Mouse (Mus musculus) heart, adult 2 months (tissue): ENCODE measurements at regions not wholly inside any gene's neighbourhood (a gene's known extent, or its start where the extent isn't known, plus 50 kb on each side); places are given as distances from the start of the nearest gene placed in this dataset.

Experiments used
- DNase-seq, 2 experiments: peaks; one replicate each; pipeline ENCODE4 v3.0.0; 2021
- H3K27ac ChIP-seq: fragments of 200-600 bp; 2 replicates; pipeline ENCODE4 v1.8.1; 2022
- H3K27me3 ChIP-seq: fragments of 200-500 bp; 2 replicates; pipeline ENCODE4 v1.6.1; 2012; ENCODE audit warnings: mild to moderate bottlenecking, low read length, inconsistent platforms, mixed read lengths; ENCODE audit not compliant: control insufficient read depth, insufficient read depth
- H3K36me3 ChIP-seq: fragments of 200-500 bp; 2 replicates; pipeline ENCODE4 v1.6.1; 2012; ENCODE audit warnings: low read length, inconsistent platforms; ENCODE audit not compliant: control insufficient read depth, insufficient read depth
- H3K4me1 ChIP-seq: fragments of 200-500 bp; 2 replicates; pipeline ENCODE4 v1.6.1; 2011; ENCODE audit warnings: low read length; ENCODE audit not compliant: control insufficient read depth, insufficient read depth
- H3K4me3 ChIP-seq: fragments of 200-600 bp; 2 replicates; pipeline ENCODE4 v1.8.1; 2022
- H3K79me2 ChIP-seq: fragments of 200-500 bp; replicated peaks from 2 replicates; pipeline ENCODE4 v1.6.1; 2012; ENCODE audit warnings: mild to moderate bottlenecking, inconsistent platforms, low read length, moderate library complexity, mixed read lengths; ENCODE audit not compliant: control insufficient read depth, insufficient read depth
- H3K9ac ChIP-seq: fragments of 200-500 bp; 2 replicates; pipeline ENCODE4 v1.6.1; 2012; ENCODE audit warnings: low read depth, mild to moderate bottlenecking, control low read depth, inconsistent platforms, low read length, mixed read lengths
- CTCF ChIP-seq: fragments of 200-600 bp; IDR thresholded peaks from 2 replicates; pipeline ENCODE4 v1.8.1; 2022; ENCODE audit warnings: antibody characterized with exemption, mild to moderate bottlenecking, moderate library complexity
- EP300 ChIP-seq: fragments of 200-500 bp; IDR thresholded peaks from 2 replicates; pipeline ENCODE4 v1.6.1; 2011; ENCODE audit warnings: low read depth, low read length, control low read depth; ENCODE audit not compliant: insufficient read depth
- POLR2A ChIP-seq: fragments of 200-500 bp; IDR thresholded peaks from 2 replicates; pipeline ENCODE4 v1.6.1; 2011; ENCODE audit warnings: mild to moderate bottlenecking, low read depth, low read length, control low read depth; ENCODE audit not compliant: insufficient read depth
- WGBS: fragments of 180-500 bp; shearing (Covaris S2); methylation state at CpG from one replicate; pipeline ENCODE4 v1.1.7; 2018; 5-methylcytosine and 5-hydroxymethylcytosine counted together
- intact Hi-C: fragments of 180-260 bp; cut with DNase I; formaldehyde crosslinking; loops from one replicate; pipeline ENCODE4 v1.15.1; 2025

DNA sequence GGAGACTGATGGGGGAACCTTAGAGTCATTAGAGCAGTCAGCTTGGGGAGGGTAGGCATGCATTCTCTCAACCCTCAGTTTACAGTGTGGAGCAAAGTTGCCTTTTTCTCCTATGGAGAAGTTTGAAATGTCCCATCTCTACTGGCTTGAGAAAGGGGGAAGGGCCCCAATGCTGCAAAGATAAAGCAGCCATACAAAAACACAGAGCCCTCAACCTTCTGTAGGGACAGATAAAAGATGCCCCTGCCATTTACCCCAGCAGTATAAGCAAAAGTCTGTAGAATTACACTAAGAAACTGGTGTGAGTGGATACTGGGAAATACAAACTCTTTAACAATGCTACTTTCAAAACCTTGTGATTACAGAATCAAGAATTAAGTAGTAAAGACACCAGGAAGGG lies 71.9 kb upstream of the Tmem215 start:
- H3K9ac ChIP-seq: no peak overlapping the region
- no peak for DNase-seq
- H3K79me2 ChIP-seq: no peaks in the 10 kb centered on the region
- no peaks in the 10 kb centered on the region for H3K4me1 ChIP-seq
- no peak for TF ChIP-seq POLR2A
- TF ChIP-seq CTCF: no peak
- TF ChIP-seq EP300: no peak
- H3K4me3 ChIP-seq: no peak overlapping the region
- no peaks in the 10 kb centered on the region for H3K27me3 ChIP-seq
- H3K27ac ChIP-seq: no peak overlapping the region
- no peaks in the 10 kb centered on the region for H3K36me3 ChIP-seq
- intact Hi-C loops: no loop called here

DNA sequence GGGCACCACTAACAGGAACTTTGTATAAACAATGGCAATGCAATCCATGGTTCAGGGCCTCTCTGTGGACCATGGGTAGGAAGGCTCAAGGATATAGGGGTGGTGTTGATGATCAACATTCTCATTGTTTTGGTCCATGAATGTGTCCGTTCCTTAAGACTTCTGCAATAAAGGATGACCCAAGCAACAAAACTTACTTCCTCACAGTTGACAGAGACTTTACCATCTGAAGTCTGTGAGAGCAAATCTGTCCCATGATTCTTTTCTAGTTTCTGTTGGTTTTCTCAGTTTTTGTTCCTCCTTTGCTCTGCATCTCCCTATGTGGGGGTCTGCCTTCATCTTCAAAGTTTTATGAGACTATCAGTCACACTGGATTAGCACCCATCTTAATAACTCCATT lies 81.8 kb upstream of the Tmem215 start:
- 81% methylated on average over 1 of the region's 1 CpGs for WGBS
- TF ChIP-seq EP300 (no peak), POLR2A (no peak), CTCF (no peak)
- intact Hi-C loops: no loop called here

DNA sequence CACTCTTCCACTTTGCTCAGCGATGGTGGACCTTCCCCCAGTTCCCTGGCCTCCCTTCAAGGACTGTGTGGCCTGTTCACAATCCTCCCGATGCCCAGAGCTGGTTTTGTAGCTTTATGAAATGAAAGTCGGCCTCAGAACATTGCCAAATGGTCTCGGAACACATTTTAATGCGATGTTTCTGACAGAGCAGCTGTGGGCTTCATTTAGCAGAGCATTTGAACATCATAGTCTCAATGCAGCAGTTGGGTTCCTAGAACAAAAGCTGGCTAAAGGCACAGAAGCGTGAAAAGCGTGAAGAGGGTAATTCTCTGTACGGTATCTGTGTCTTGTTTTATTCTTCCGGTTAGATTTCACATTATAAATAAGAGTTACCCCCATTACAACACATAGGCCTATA lies 86.7 kb upstream of the Tmem215 start:
- no peaks in the 10 kb centered on the region for H3K79me2 ChIP-seq
- 87% methylated on average over 9 of the region's 9 CpGs for WGBS
- intact Hi-C loops: no loop called here
- DNase-seq: no peak
- TF ChIP-seq EP300 (no peak), CTCF (no peak), POLR2A (no peak)
- H3K4me1 ChIP-seq: no peaks in the 10 kb centered on the region
- H3K9ac ChIP-seq: no peak overlapping the region
- H3K4me3 ChIP-seq: no peak overlapping the region
- no peaks in the 10 kb centered on the region for H3K27me3 ChIP-seq
- H3K36me3 ChIP-seq: no peaks in the 10 kb centered on the region
- H3K27ac ChIP-seq: no peak overlapping the region

More for the DNA sequence above, 81.8 kb upstream of the Tmem215 start:
- DNase-seq: no peak
- Histone ChIP-seq H3K36me3 (no peaks in the 10 kb centered on the region), H3K27me3 (no peaks in the 10 kb centered on the region), H3K27ac (no peak overlapping the region), H3K4me1 (no peaks in the 10 kb centered on the region), H3K79me2 (no peaks in the 10 kb centered on the region), H3K9ac (no peak overlapping the region), H3K4me3 (no peak overlapping the region)

DNA sequence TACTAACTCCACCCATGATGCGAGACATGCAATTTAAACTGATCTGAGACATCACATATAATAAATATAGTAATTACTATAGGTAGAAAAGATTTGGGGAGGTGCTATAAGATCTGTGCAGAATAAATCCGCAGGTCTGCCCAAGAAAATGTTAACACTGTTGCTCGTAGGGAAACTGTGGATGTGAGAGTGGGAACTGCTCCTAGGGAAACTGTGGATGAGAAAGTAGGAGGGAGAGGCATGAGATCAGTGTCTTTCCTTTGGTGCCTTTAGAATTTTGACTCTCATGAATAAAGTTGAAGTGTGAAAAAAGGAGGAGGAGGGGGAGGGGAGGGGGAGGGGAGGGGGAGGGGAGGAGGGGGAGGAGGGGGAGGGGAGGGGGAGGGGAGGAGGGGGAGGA lies 87.3 kb upstream of the Tmem215 start:
- Histone ChIP-seq H3K4me3 (no peak overlapping the region), H3K36me3 (no peaks in the 10 kb centered on the region), H3K9ac (no peak overlapping the region), H3K4me1 (no peaks in the 10 kb centered on the region), H3K27me3 (no peaks in the 10 kb centered on the region), H3K79me2 (no peaks in the 10 kb centered on the region), H3K27ac (no peak overlapping the region)
- TF ChIP-seq CTCF (no peak), POLR2A (no peak), EP300 (no peak)
- WGBS: 84% methylated on average over 3 of the region's 3 CpGs
- no peak for DNase-seq
- intact Hi-C loops: no loop called here

DNA sequence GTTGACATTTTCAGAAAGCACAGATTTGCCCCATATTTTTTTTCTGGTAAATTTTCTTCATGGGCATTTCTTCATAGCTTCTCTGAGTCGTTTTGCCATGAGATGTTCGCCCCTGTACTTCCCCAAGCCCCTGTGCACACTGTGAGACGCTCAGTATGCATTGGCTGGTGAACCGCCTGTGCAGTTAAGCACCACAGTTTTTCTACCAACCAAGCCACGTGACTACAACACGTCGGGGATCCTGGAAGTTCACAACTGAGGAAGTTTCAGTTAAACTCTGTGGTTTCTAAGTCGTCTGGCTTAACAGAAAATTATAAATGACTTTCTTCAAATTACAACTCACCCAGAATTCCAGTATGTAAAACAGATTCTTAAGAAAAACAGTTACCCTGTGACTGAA lies 91.7 kb upstream of the Tmem215 start:
- H3K79me2 ChIP-seq: no peaks in the 10 kb centered on the region
- intact Hi-C loops: no loop called here
- no peak for TF ChIP-seq EP300
- TF ChIP-seq POLR2A: no peak
- TF ChIP-seq CTCF: no peak
- no peaks in the 10 kb centered on the region for H3K27me3 ChIP-seq
- no peaks in the 10 kb centered on the region for H3K4me1 ChIP-seq
- DNase-seq: no peak
- no peak overlapping the region for H3K9ac ChIP-seq
- WGBS: 72% methylated on average over 8 of the region's 8 CpGs
- no peaks in the 10 kb centered on the region for H3K36me3 ChIP-seq
- no peak overlapping the region for H3K4me3 ChIP-seq
- no peak overlapping the region for H3K27ac ChIP-seq

DNA sequence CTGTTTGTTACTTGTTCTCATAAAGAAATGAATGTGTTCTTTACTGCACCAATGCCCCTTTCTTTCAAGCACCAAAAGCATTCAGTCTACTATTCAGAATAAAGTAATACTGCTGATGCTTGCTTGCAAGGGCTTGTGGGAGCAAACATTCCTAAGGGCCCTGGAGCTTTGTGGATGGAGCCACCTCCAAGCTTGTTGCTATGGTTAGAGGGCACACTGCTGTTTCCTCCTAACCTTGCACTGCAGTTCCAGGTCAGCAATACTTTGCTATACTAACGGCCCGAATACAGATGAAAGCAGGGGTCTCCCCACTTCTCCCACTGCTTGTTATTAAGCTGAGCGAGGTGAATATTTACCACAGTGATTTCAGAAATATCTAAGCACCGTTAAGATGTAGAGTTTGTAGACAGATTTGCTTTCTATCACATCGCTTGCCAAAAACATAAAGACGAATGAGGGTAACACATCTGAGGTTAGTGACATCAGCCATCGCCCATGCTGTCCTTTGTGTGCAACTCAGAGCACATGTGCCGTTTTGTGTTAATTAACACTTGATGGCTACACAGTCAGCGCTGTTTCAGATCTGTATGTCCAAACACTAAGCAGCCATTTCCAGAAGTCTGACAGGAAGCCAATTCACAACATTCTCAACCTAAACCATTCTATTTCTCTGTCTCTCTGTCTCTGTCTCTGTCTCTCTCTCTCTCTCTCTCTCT lies 96.4 kb upstream of the Ndufb6 start:
- Histone ChIP-seq H3K4me3 (no peak overlapping the region), H3K4me1 (no peaks in the 10 kb centered on the region), H3K27ac (no peak overlapping the region), H3K36me3 (no peaks in the 10 kb centered on the region), H3K9ac (no peak overlapping the region), H3K79me2 (no peaks in the 10 kb centered on the region), H3K27me3 (no peaks in the 10 kb centered on the region)
- no peak for TF ChIP-seq EP300
- no peak for DNase-seq
- WGBS: 77% methylated on average over 9 of the region's 9 CpGs
- intact Hi-C loops: no loop called here
